Mouse (Mus musculus): ENCODE measurements around the gene Camk2d. TPM values are rescaled to one million over a fixed set of nuclear protein-coding genes. Genes with fewer than 3 reads are reported as not detected.

Gene Camk2d
- polyA plus RNA-seq, 1 experiment: 25.3 TPM

- H3K27ac ChIP-seq (ENCODE audit: control insufficient read depth, insufficient read depth, low read depth, low read length, poor library complexity): no peak overlapping the region
- WGBS: 47% methylated on average over 4 of the region's 4 CpGs
- no peak for TF ChIP-seq POLR2A (IDR thresholded peaks at IDR 0.05; ENCODE audit: borderline replicate concordance, control insufficient read depth, low read depth, low read length)
- TF ChIP-seq CTCF (IDR thresholded peaks at IDR 0.05; ENCODE audit: control insufficient read depth, insufficient read depth, low read length): no peak
- H3K4me1 ChIP-seq (ENCODE audit: control insufficient read depth, insufficient read depth, low read length): no peaks in the 10 kb centered on the region
- H3K4me3 ChIP-seq (replicated peaks; ENCODE audit: control insufficient read depth, low read depth, low read length): no peak overlapping the region
These were observed 646 bp upstream of the Camk2d start for GRCm38 (mm10) chr3:126595456-126595855.

GRCm38 (mm10) chr3:126596491-126597160, 524 bp downstream of the Camk2d start:
- H3K27ac ChIP-seq (ENCODE audit: control insufficient read depth, insufficient read depth, low read depth, low read length, poor library complexity): peak overlapping the region; percentile 98
- H3K4me3 ChIP-seq (replicated peaks; ENCODE audit: control insufficient read depth, low read depth, low read length): peak overlapping the region; percentile 85
- peak; percentile 62; the same call in 1 of the 2 replicates for TF ChIP-seq POLR2A (IDR thresholded peaks at IDR 0.05; ENCODE audit: borderline replicate concordance, control insufficient read depth, low read depth, low read length)
- no peak for TF ChIP-seq CTCF (IDR thresholded peaks at IDR 0.05; ENCODE audit: control insufficient read depth, insufficient read depth, low read length)
- WGBS: under 1% methylated on average over 68 of the region's 69 CpGs
- no peaks in the 10 kb centered on the region for H3K4me1 ChIP-seq (ENCODE audit: control insufficient read depth, insufficient read depth, low read length)

- Histone ChIP-seq H3K4me3 (replicated peaks; ENCODE audit: control insufficient read depth, low read depth, low read length) (peak overlapping the region; percentile 85), H3K4me1 (ENCODE audit: control insufficient read depth, insufficient read depth, low read length) (no peaks in the 10 kb centered on the region), H3K27ac (ENCODE audit: control insufficient read depth, insufficient read depth, low read depth, low read length, poor library complexity) (peak overlapping the region; percentile 98)
- TF ChIP-seq POLR2A (IDR thresholded peaks at IDR 0.05; ENCODE audit: borderline replicate concordance, control insufficient read depth, low read depth, low read length) (peak; percentile 10; the same call in 1 of the 2 replicates), CTCF (IDR thresholded peaks at IDR 0.05; ENCODE audit: control insufficient read depth, insufficient read depth, low read length) (no peak)
- under 1% methylated on average over 50 of the region's 51 CpGs for WGBS
These were observed 1.1 kb downstream of the Camk2d start for GRCm38 (mm10) chr3:126597161-126597595.

- WGBS: under 1% methylated on average over 29 of the region's 29 CpGs
These were observed 1.7 kb downstream of the Camk2d start for GRCm38 (mm10) chr3:126597596-126598328.

GRCm38 (mm10) chr3:126598329-126598676, 2.2 kb downstream of the Camk2d start:
- no peak for TF ChIP-seq CTCF (IDR thresholded peaks at IDR 0.05; ENCODE audit: control insufficient read depth, insufficient read depth, low read length)
- no peak for TF ChIP-seq POLR2A (IDR thresholded peaks at IDR 0.05; ENCODE audit: borderline replicate concordance, control insufficient read depth, low read depth, low read length)
- WGBS: 2% methylated on average over 5 of the region's 5 CpGs
- no peak overlapping the region for H3K27ac ChIP-seq (ENCODE audit: control insufficient read depth, insufficient read depth, low read depth, low read length, poor library complexity)
- peak overlapping the region; percentile 85 for H3K4me3 ChIP-seq (replicated peaks; ENCODE audit: control insufficient read depth, low read depth, low read length)
- no peaks in the 10 kb centered on the region for H3K4me1 ChIP-seq (ENCODE audit: control insufficient read depth, insufficient read depth, low read length)

More at GRCm38 (mm10) chr3:126597596-126598328, 1.7 kb downstream of the Camk2d start:
- TF ChIP-seq POLR2A (IDR thresholded peaks at IDR 0.05; ENCODE audit: borderline replicate concordance, control insufficient read depth, low read depth, low read length): no peak
- H3K4me1 ChIP-seq (ENCODE audit: control insufficient read depth, insufficient read depth, low read length): no peaks in the 10 kb centered on the region
- H3K4me3 ChIP-seq (replicated peaks; ENCODE audit: control insufficient read depth, low read depth, low read length): peak overlapping the region; percentile 85
- peak overlapping the region; percentile 98 for H3K27ac ChIP-seq (ENCODE audit: control insufficient read depth, insufficient read depth, low read depth, low read length, poor library complexity)

- Histone ChIP-seq H3K4me1 (ENCODE audit: control insufficient read depth, insufficient read depth, low read length) (no peaks in the 10 kb centered on the region), H3K4me3 (replicated peaks; ENCODE audit: control insufficient read depth, low read depth, low read length) (no peak overlapping the region), H3K27ac (ENCODE audit: control insufficient read depth, insufficient read depth, low read depth, low read length, poor library complexity) (no peak overlapping the region)
- TF ChIP-seq POLR2A (IDR thresholded peaks at IDR 0.05; ENCODE audit: borderline replicate concordance, control insufficient read depth, low read depth, low read length) (no peak), CTCF (IDR thresholded peaks at IDR 0.05; ENCODE audit: control insufficient read depth, insufficient read depth, low read length) (no peak)
- 77% methylated on average over 3 of the region's 3 CpGs for WGBS
These were observed 2.8 kb downstream of the Camk2d start for GRCm38 (mm10) chr3:126598881-126599280.

- no peak overlapping the region for H3K4me3 ChIP-seq (replicated peaks; ENCODE audit: control insufficient read depth, low read depth, low read length)
- 36% methylated on average over 2 of the region's 2 CpGs for WGBS
- no peak overlapping the region for H3K27ac ChIP-seq (ENCODE audit: control insufficient read depth, insufficient read depth, low read depth, low read length, poor library complexity)
- H3K4me1 ChIP-seq (ENCODE audit: control insufficient read depth, insufficient read depth, low read length): no peaks in the 10 kb centered on the region
- TF ChIP-seq CTCF (IDR thresholded peaks at IDR 0.05; ENCODE audit: control insufficient read depth, insufficient read depth, low read length): no peak
- no peak for TF ChIP-seq POLR2A (IDR thresholded peaks at IDR 0.05; ENCODE audit: borderline replicate concordance, control insufficient read depth, low read depth, low read length)
These were observed 3.2 kb downstream of the Camk2d start for GRCm38 (mm10) chr3:126599335-126599734.

- 90% methylated on average over 10 of the region's 10 CpGs for WGBS
- H3K4me1 ChIP-seq (ENCODE audit: control insufficient read depth, insufficient read depth, low read length): no peaks in the 10 kb centered on the region
- H3K27ac ChIP-seq (ENCODE audit: control insufficient read depth, insufficient read depth, low read depth, low read length, poor library complexity): no peak overlapping the region
- TF ChIP-seq POLR2A (IDR thresholded peaks at IDR 0.05; ENCODE audit: borderline replicate concordance, control insufficient read depth, low read depth, low read length) (no peak), CTCF (IDR thresholded peaks at IDR 0.05; ENCODE audit: control insufficient read depth, insufficient read depth, low read length) (no peak)
- H3K4me3 ChIP-seq (replicated peaks; ENCODE audit: control insufficient read depth, low read depth, low read length): no peak overlapping the region
These were observed 3.8 kb downstream of the Camk2d start for GRCm38 (mm10) chr3:126599936-126600335.
